In genomic region chr6:52937916-52938315, GRCm38 (mm10) we compare ENCODE assay signal across 19 mouse cellular contexts.
DNase-seq lines count a peak whose midpoint lies in the region; ATAC-seq lines count a peak whose summit lies in the region.
"Had no signal": no experiment of that assay in that cellular context is flagged by ENCODE, and none has a peak within 500 bp of the region (broad histone marks: within the 10 kb centered on the region; RNA-seq: fewer than 3 reads in every experiment).

No protein-coding gene starts in this region.

- 59% methylated on average over 3 of the region's 3 CpGs for WGBS in heart, embryonic 16.5 days
- WGBS in limb, embryonic 12.5 days: 63% methylated on average over 3 of the region's 3 CpGs
- WGBS in forebrain, embryonic 13.5 days: 75% methylated on average over 3 of the region's 3 CpGs

- intact Hi-C loops in heart, postnatal 14 days (cut with DNase I): no loop called here

- no peaks in the 10 kb centered on the region for H3K36me3 ChIP-seq in heart, embryonic 16.5 days (ENCODE audit: control insufficient read depth, insufficient read depth)
- H3K36me3 ChIP-seq in limb, embryonic 12.5 days: no peaks in the 10 kb centered on the region
- H3K36me3 ChIP-seq in forebrain, embryonic 13.5 days (ENCODE audit: poor library complexity, severe bottlenecking): no peaks in the 10 kb centered on the region
- H3K36me3 ChIP-seq: forebrain, embryonic 15.5 days; G1E had no signal

- no peak for DNase-seq in heart, postnatal 14 days
- DNase-seq in cerebellum, adult 18-20 months: peak; percentile 54 to 62
- DNase-seq in cerebellum, postnatal 14 days: peak; percentile 33 to 53
- DNase-seq in T-cell, adult 2 months (ENCODE audit: low spot score): no peak
- no peak for DNase-seq in kidney, postnatal 36 days
- DNase-seq: adrenal gland, adult 8-10 months; gastrocnemius, postnatal 25 days; kidney, postnatal 4 days; layer of hippocampus, postnatal 36 days; lung, postnatal 36 days; right cerebral cortex, adult 18-20 months; thymus, postnatal 36 days had no signal

- no peak for ATAC-seq in heart, embryonic 16.5 days (replicated peaks; ENCODE audit: extremely low read depth, insufficient read depth, low FRiP score)
- ATAC-seq in limb, embryonic 12.5 days (ENCODE audit: insufficient number of reproducible peaks, insufficient read depth, low FRiP score, low TSS enrichment, low read depth): no peak
- ATAC-seq in forebrain, embryonic 13.5 days: no peak
- ATAC-seq: forebrain, embryonic 15.5 days; inflammation-experienced regulatory T-cells, adult 6 months had no signal

- no peak overlapping the region for H3K4me2 ChIP-seq in heart, embryonic 16.5 days (ENCODE audit: low read depth, low read length)
- no peak overlapping the region for H3K4me2 ChIP-seq in limb, embryonic 12.5 days
- no peak overlapping the region for H3K4me2 ChIP-seq in forebrain, embryonic 13.5 days
- H3K4me2 ChIP-seq: forebrain, embryonic 15.5 days; midbrain, embryonic 11.5 days had no signal

- H3K27me3 ChIP-seq in heart, embryonic 16.5 days (ENCODE audit: control insufficient read depth, insufficient read depth, low read length): no peaks in the 10 kb centered on the region
- H3K27me3 ChIP-seq in limb, embryonic 12.5 days: no peaks in the 10 kb centered on the region
- H3K27me3 ChIP-seq in forebrain, embryonic 13.5 days: no peaks in the 10 kb centered on the region
- H3K27me3 ChIP-seq: forebrain, embryonic 15.5 days had no signal

- H3K9ac ChIP-seq in heart, embryonic 16.5 days (ENCODE audit: low read length): no peak overlapping the region
- H3K9ac ChIP-seq in limb, embryonic 12.5 days (replicated peaks): no peak overlapping the region
- no peak overlapping the region for H3K9ac ChIP-seq in forebrain, embryonic 13.5 days
- H3K9ac ChIP-seq: forebrain, embryonic 15.5 days had no signal

- no peaks in the 10 kb centered on the region for H3K9me3 ChIP-seq in heart, embryonic 16.5 days (replicated peaks; ENCODE audit: control insufficient read depth, low read length)
- H3K9me3 ChIP-seq in limb, embryonic 12.5 days: no peaks in the 10 kb centered on the region
- no peaks in the 10 kb centered on the region for H3K9me3 ChIP-seq in forebrain, embryonic 13.5 days (replicated peaks)
- H3K9me3 ChIP-seq: forebrain, embryonic 15.5 days; G1E had no signal

- H3K27ac ChIP-seq in heart, embryonic 16.5 days (ENCODE audit: low read length): 0 out of 2 replicates have a peak overlapping the region, but pooled peaks have one; percentile 1
- 0 out of 2 replicates have a peak overlapping the region, but pooled peaks have one; percentile 35 for H3K27ac ChIP-seq in limb, embryonic 12.5 days
- no peak overlapping the region for H3K27ac ChIP-seq in forebrain, embryonic 13.5 days
- H3K27ac ChIP-seq: forebrain, embryonic 15.5 days had no signal

- no peak overlapping the region for H3K4me3 ChIP-seq in heart, embryonic 16.5 days (ENCODE audit: low read length)
- H3K4me3 ChIP-seq in limb, embryonic 12.5 days (replicated peaks): no peak overlapping the region
- no peak overlapping the region for H3K4me3 ChIP-seq in forebrain, embryonic 13.5 days
- H3K4me3 ChIP-seq: forebrain, embryonic 15.5 days had no signal

- H3K4me1 ChIP-seq in heart, embryonic 16.5 days (ENCODE audit: control insufficient read depth, insufficient read depth, low read length): peaks cover 9% of the 10 kb centered on the region
- H3K4me1 ChIP-seq in limb, embryonic 12.5 days (replicated peaks): peaks cover 52% of the 10 kb centered on the region
- H3K4me1 ChIP-seq in forebrain, embryonic 13.5 days: peaks cover 19% of the 10 kb centered on the region

Comparison
In these comparisons a context has a peak if more than half of its experiments do, and no peak if none do; other contexts are left out.
1. DNase-seq: peak in cerebellum, adult 18-20 months (2 of 2) and cerebellum, postnatal 14 days (2 of 2); none in heart, postnatal 14 days (0 of 2), T-cell, adult 2 months (single experiment) and kidney, postnatal 36 days (0 of 2).